Mouse (Mus musculus) limb, embryonic 15.5 days (tissue): ENCODE measurements at regions not wholly inside any gene's neighbourhood (a gene's known extent, or its start where the extent isn't known, plus 50 kb on each side); places are given as distances from the start of the nearest gene placed in this dataset. TPM values are rescaled to one million over a fixed set of nuclear protein-coding genes. Genes with fewer than 3 reads are reported as not detected.

ENCODE experiments used
- ATAC-seq: fragments of 200-750 bp; cut with Nextera tagmentation; 2 replicates; pipeline ENCODE4 v1.8.0; 2017; ENCODE audit warnings: low read depth, moderate TSS enrichment; ENCODE audit not compliant: insufficient number of reproducible peaks, low FRiP score, low TSS enrichment
- H3K27ac ChIP-seq: fragments of 300-500 bp; sonication (generic); 2 replicates; pipeline ENCODE4 v1.5.1; 2015; ENCODE audit warnings: moderate library complexity, mild to moderate bottlenecking, inconsistent platforms
- H3K27me3 ChIP-seq: fragments of 300-500 bp; sonication (generic); 2 replicates; pipeline ENCODE4 v1.6.1; 2015; ENCODE audit warnings: inconsistent platforms
- H3K36me3 ChIP-seq: fragments of 300-500 bp; sonication (generic); 2 replicates; pipeline ENCODE4 v1.6.1; 2015; ENCODE audit warnings: inconsistent platforms
- H3K4me1 ChIP-seq: fragments of 300-500 bp; sonication (generic); 2 replicates; pipeline ENCODE4 v1.6.1; 2015; ENCODE audit warnings: inconsistent platforms
- H3K4me2 ChIP-seq: fragments of 300-500 bp; sonication (generic); 2 replicates; pipeline ENCODE4 v1.6.1; 2015; ENCODE audit warnings: mild to moderate bottlenecking, inconsistent platforms
- H3K4me3 ChIP-seq: fragments of 300-500 bp; sonication (generic); 2 replicates; pipeline ENCODE4 v1.5.1; 2015; ENCODE audit warnings: mild to moderate bottlenecking, inconsistent platforms
- H3K9ac ChIP-seq: fragments of 300-500 bp; sonication (generic); 2 replicates; pipeline ENCODE4 v1.6.1; 2015; ENCODE audit warnings: inconsistent platforms
- H3K9me3 ChIP-seq: fragments of 300-500 bp; sonication (generic); 2 replicates; pipeline ENCODE4 v1.6.1; 2016; ENCODE audit warnings: inconsistent platforms
- WGBS: fragments of 180-500 bp; shearing (Covaris S2); methylation state at CpG from one replicate; pipeline ENCODE4 v1.1.7; 2015; 5-methylcytosine and 5-hydroxymethylcytosine counted together
- microRNA-seq: library from miRNA; unstranded; fragments of <30 nt; microRNA quantifications from one replicate; pipeline ENCODE4, GENCODE M21; 2016

GRCm38 (mm10) chr1:190242526-190242925 lies 72.0 kb upstream of the Prox1 start:
- Histone ChIP-seq H3K27ac (no peak overlapping the region), H3K36me3 (no peaks in the 10 kb centered on the region), H3K4me1 (no peaks in the 10 kb centered on the region), H3K4me2 (no peak overlapping the region), H3K9me3 (no peaks in the 10 kb centered on the region), H3K9ac (no peak overlapping the region), H3K4me3 (no peak overlapping the region), H3K27me3 (no peaks in the 10 kb centered on the region)
- no peak for ATAC-seq
- WGBS, result 88% methylated on average over 7 of the region's 7 CpGs

- Histone ChIP-seq H3K27ac (no peak overlapping the region), H3K4me2 (no peak overlapping the region), H3K4me1 (no peaks in the 10 kb centered on the region; the same call in 1 of the 2 replicates), H3K9ac (no peak overlapping the region), H3K9me3 (no peaks in the 10 kb centered on the region), H3K4me3 (no peak overlapping the region), H3K36me3 (no peaks in the 10 kb centered on the region), H3K27me3 (no peaks in the 10 kb centered on the region)
- 86% methylated on average over 6 of the region's 6 CpGs for WGBS
- ATAC-seq, result no peak
Observed at GRCm38 (mm10) chr1:190239796-190240195, 69.3 kb upstream of the Prox1 start.

- no peaks in the 10 kb centered on the region for H3K4me1 ChIP-seq
- 64% methylated on average over 5 of the region's 5 CpGs for WGBS
- H3K9me3 ChIP-seq, result no peaks in the 10 kb centered on the region
- H3K9ac ChIP-seq, result no peak overlapping the region
- H3K36me3 ChIP-seq, result no peaks in the 10 kb centered on the region
- no peaks in the 10 kb centered on the region for H3K27me3 ChIP-seq
- no peak overlapping the region for H3K4me2 ChIP-seq
- no peak overlapping the region for H3K27ac ChIP-seq
- ATAC-seq, result no peak
- no peak overlapping the region for H3K4me3 ChIP-seq
Observed at GRCm38 (mm10) chr1:190230866-190231265, 60.4 kb upstream of the Prox1 start.

- WGBS, result 71% methylated on average over 9 of the region's 9 CpGs
- H3K36me3 ChIP-seq, result no peaks in the 10 kb centered on the region
- no peak overlapping the region for H3K4me3 ChIP-seq
- no peaks in the 10 kb centered on the region for H3K4me1 ChIP-seq
- H3K27ac ChIP-seq, result no peak overlapping the region
- no peak for ATAC-seq
- no peaks in the 10 kb centered on the region for H3K9me3 ChIP-seq
- H3K27me3 ChIP-seq, result no peaks in the 10 kb centered on the region
- H3K4me2 ChIP-seq, result no peak overlapping the region
- no peak overlapping the region for H3K9ac ChIP-seq
Observed at GRCm38 (mm10) chr1:190220417-190220816, 49.9 kb upstream of the Prox1 start.

Small RNA genes lying in the stretch of these regions (microRNA-seq; reads per million reads assigned to microRNA genes)
- not detected for gene Gm47294
